Mouse (Mus musculus): ENCODE data around the gene Cldn18.

Gene Cldn18

GRCm38 (mm10) chr9:99681980-99682570 lies 35.0 kb downstream of the Cldn18 start:
- no peak for DNase-seq

GRCm38 (mm10) chr9:99675714-99676113 lies 41.4 kb downstream of the Cldn18 start:
- DNase-seq: no peak

GRCm38 (mm10) chr9:99671603-99672002 lies 45.5 kb downstream of the Cldn18 start:
- peak; percentile 32 for DNase-seq

GRCm38 (mm10) chr9:99667596-99667995 lies 49.5 kb downstream of the Cldn18 start:
- DNase-seq: no peak

- no peak for DNase-seq
Measured at GRCm38 (mm10) chr9:99662887-99663286, 54.2 kb downstream of the Cldn18 start.

- DNase-seq: peak; percentile 80
Measured at GRCm38 (mm10) chr9:99662406-99662805, 54.7 kb downstream of the Cldn18 start.

- no peak for DNase-seq
Measured at GRCm38 (mm10) chr9:99661606-99662166, 55.4 kb downstream of the Cldn18 start.

- no peak for DNase-seq
Measured at GRCm38 (mm10) chr9:99660756-99661155, 56.3 kb downstream of the Cldn18 start.

GRCm38 (mm10) chr9:99646102-99646501 lies 71.0 kb downstream of the Cldn18 start:
- no peak for DNase-seq

- no peak for DNase-seq
Measured at GRCm38 (mm10) chr9:99645416-99645815, 71.7 kb downstream of the Cldn18 start.

GRCm38 (mm10) chr9:99639957-99640356 lies 77.1 kb downstream of the Cldn18 start:
- no peak for DNase-seq
